Mouse (Mus musculus) G1E (cell line): ENCODE data around the gene Ceacam20. TPM values are rescaled to one million over a fixed set of nuclear protein-coding genes. Genes with fewer than 3 reads are reported as not detected.

Experiments used
- ATAC-seq: 2 replicates; pipeline ENCODE4 v1.8.0; 2016; ENCODE audit warnings: mild to moderate bottlenecking; ENCODE audit not compliant: insufficient number of reproducible peaks, poor library complexity, low FRiP score, severe bottlenecking; ENCODE audit errors: extremely low read depth
- DNase-seq: peaks from one replicate; pipeline ENCODE4 v3.0.0; 2012; ENCODE audit warnings: low spot score
- H3K27me3 ChIP-seq: 2 replicates; pipeline ENCODE4 v1.6.1; 2012; ENCODE audit warnings: mild to moderate bottlenecking, low read length, inconsistent platforms; ENCODE audit not compliant: insufficient read depth
- H3K36me3 ChIP-seq: replicated peaks from 2 replicates; pipeline ENCODE3; 2012; ENCODE audit warnings: mild to moderate bottlenecking, inconsistent platforms
- H3K4me1 ChIP-seq: 2 replicates; pipeline ENCODE4 v1.6.1; 2012; ENCODE audit warnings: low read depth, low read length, inconsistent platforms, mixed read lengths; ENCODE audit not compliant: insufficient read depth
- H3K4me3 ChIP-seq: 2 replicates; pipeline ENCODE4 v1.5.1; 2012; ENCODE audit warnings: low read depth, mild to moderate bottlenecking, inconsistent platforms, low read length, moderate library complexity, mixed read lengths
- H3K9me3 ChIP-seq: replicated peaks from 2 replicates; pipeline ENCODE4 v1.6.1; 2012; ENCODE audit warnings: inconsistent platforms
- GATA1 ChIP-seq: IDR thresholded peaks from 2 replicates; pipeline ENCODE4 v1.6.1; 2012; ENCODE audit warnings: borderline replicate concordance, low read length, inconsistent platforms, mixed read lengths
- GATA2 ChIP-seq: IDR thresholded peaks from 2 replicates; pipeline ENCODE4 v1.6.1; 2012; ENCODE audit warnings: low read depth, low read length, inconsistent platforms, borderline replicate concordance
- POLR2AphosphoS5 ChIP-seq: IDR thresholded peaks from 2 replicates; pipeline ENCODE4 v1.6.1; 2012; ENCODE audit warnings: low read depth, low read length, inconsistent platforms; ENCODE audit not compliant: insufficient replicate concordance
- TAL1 ChIP-seq: conservative IDR thresholded peaks from 2 replicates; pipeline ENCODE4 v1.6.1; 2012; ENCODE audit warnings: low read depth, low read length, inconsistent platforms, mixed read lengths
- polyA plus RNA-seq: library from polyadenylated mRNA; stranded (reverse); fragments of >175 nt; gene quantifications from 2 replicates; pipeline ENCODE4 v1.2.3, GENCODE M21; 2012
- total RNA-seq, 2 experiments: library from RNA; stranded (forward) in 1 of 2; stranded (reverse) in 1 of 2; fragments of 200-1000 nt in 1 of 2; fragments of >200 nt in 1 of 2; fragmentation: Nextera tagmentation in 1 of 2; gene quantifications; 2 replicates each; pipeline ENCODE4 v1.2.3; 2014 to 2017

Gene Ceacam20
- total and polyA plus RNA-seq, 3 experiments, result not detected

GRCm38 (mm10) chr7:20009987-20010386 is 44.8 kb downstream of the Ceacam20 start:
- H3K9me3 ChIP-seq, result no peaks in the 10 kb centered on the region
- ATAC-seq, result no peak
- TF ChIP-seq POLR2AphosphoS5 (no peak), GATA2 (no peak), TAL1 (no peak), GATA1 (no peak)
- H3K4me1 ChIP-seq, result no peaks in the 10 kb centered on the region
- no peak overlapping the region for H3K4me3 ChIP-seq
- H3K27me3 ChIP-seq, result no peaks in the 10 kb centered on the region
- no peak for DNase-seq
- H3K36me3 ChIP-seq, result no peaks in the 10 kb centered on the region

Other genes with a start within 250 kb of the Ceacam20 start
- 75.6 and 88.4 TPM in 2 replicates for gene Tomm40, start 250.0 kb upstream of the Ceacam20 start, total RNA-seq (2014; fragmentation: Nextera tagmentation)
- gene Tomm40, start 250.0 kb upstream of the Ceacam20 start, total RNA-seq (2017), result 49.1 and 56.9 TPM in 2 replicates
- gene Tomm40, start 250.0 kb upstream of the Ceacam20 start, polyA plus RNA-seq, result 377 and 386 TPM in 2 replicates
- 14.2 and 17.2 TPM in 2 replicates for gene Nectin2, start 214.9 kb upstream of the Ceacam20 start, total RNA-seq (2014; fragmentation: Nextera tagmentation)
- gene Nectin2, start 214.9 kb upstream of the Ceacam20 start, total RNA-seq (2017), result 9.7 and 11.4 TPM in 2 replicates
- 34.9 and 35.8 TPM in 2 replicates for gene Nectin2, start 214.9 kb upstream of the Ceacam20 start, polyA plus RNA-seq
- not detected in 2 replicates for gene Bcam, start 194.4 kb upstream of the Ceacam20 start, total RNA-seq (2014; fragmentation: Nextera tagmentation)
- 0.05 TPM in 1 of 2 replicates, not detected in the other for gene Bcam, start 194.4 kb upstream of the Ceacam20 start, total RNA-seq (2017)
- not detected in 2 replicates for gene Bcam, start 194.4 kb upstream of the Ceacam20 start, polyA plus RNA-seq
- gene Cblc, start 168.6 kb upstream of the Ceacam20 start, total RNA-seq (2014; fragmentation: Nextera tagmentation), result not detected in 2 replicates
- not detected in 2 replicates for gene Cblc, start 168.6 kb upstream of the Ceacam20 start, total RNA-seq (2017)
- not detected in 2 replicates for gene Cblc, start 168.6 kb upstream of the Ceacam20 start, polyA plus RNA-seq
- 2.7 TPM in 1 of 2 replicates, not detected in the other for gene Bcl3, start 142.6 kb upstream of the Ceacam20 start, total RNA-seq (2014; fragmentation: Nextera tagmentation)
- 0.71 and 1.1 TPM in 2 replicates for gene Bcl3, start 142.6 kb upstream of the Ceacam20 start, total RNA-seq (2017)
- 6.1 and 6.6 TPM in 2 replicates for gene Bcl3, start 142.6 kb upstream of the Ceacam20 start, polyA plus RNA-seq
- not detected in 2 replicates for gene Gm19345, start 113.4 kb upstream of the Ceacam20 start, total RNA-seq (2014; fragmentation: Nextera tagmentation)
- not detected in 2 replicates for gene Gm19345, start 113.4 kb upstream of the Ceacam20 start, total RNA-seq (2017)
- not detected in 2 replicates for gene Gm19345, start 113.4 kb upstream of the Ceacam20 start, polyA plus RNA-seq
- 1.7 and 4.1 TPM in 2 replicates for gene Ceacam16, start 104.1 kb upstream of the Ceacam20 start, total RNA-seq (2014; fragmentation: Nextera tagmentation)
- 2.3 and 2.8 TPM in 2 replicates for gene Ceacam16, start 104.1 kb upstream of the Ceacam20 start, total RNA-seq (2017)
- 2.2 and 3.2 TPM in 2 replicates for gene Ceacam16, start 104.1 kb upstream of the Ceacam20 start, polyA plus RNA-seq
- not detected in 2 replicates for gene Ceacam19, start 77.4 kb upstream of the Ceacam20 start, total RNA-seq (2014; fragmentation: Nextera tagmentation)
- gene Ceacam19, start 77.4 kb upstream of the Ceacam20 start, total RNA-seq (2017), result 0.05 TPM in 1 of 2 replicates, not detected in the other
- not detected in 2 replicates for gene Ceacam19, start 77.4 kb upstream of the Ceacam20 start, polyA plus RNA-seq
- gene Pvr, start 44.3 kb upstream of the Ceacam20 start, total RNA-seq (2014; fragmentation: Nextera tagmentation), result not detected in 2 replicates
- gene Pvr, start 44.3 kb upstream of the Ceacam20 start, total RNA-seq (2017), result 0.17 and 0.33 TPM in 2 replicates
- gene Pvr, start 44.3 kb upstream of the Ceacam20 start, polyA plus RNA-seq, result not detected in 2 replicates
- not detected in 2 replicates for gene Igsf23, start 14.7 kb upstream of the Ceacam20 start, total RNA-seq (2014; fragmentation: Nextera tagmentation)
- 0.11 TPM in 1 of 2 replicates, not detected in the other for gene Igsf23, start 14.7 kb upstream of the Ceacam20 start, total RNA-seq (2017)
- gene Igsf23, start 14.7 kb upstream of the Ceacam20 start, polyA plus RNA-seq, result not detected in 2 replicates
- not detected in 2 replicates for gene Nlrp9b, start 26.1 kb downstream of the Ceacam20 start, total RNA-seq (2014; fragmentation: Nextera tagmentation)
- gene Nlrp9b, start 26.1 kb downstream of the Ceacam20 start, total RNA-seq (2017), result 0.12 and 0.38 TPM in 2 replicates
- not detected in 2 replicates for gene Nlrp9b, start 26.1 kb downstream of the Ceacam20 start, polyA plus RNA-seq
- gene Vmn1r91, start 134.3 kb downstream of the Ceacam20 start, total RNA-seq (2014; fragmentation: Nextera tagmentation), result not detected in 2 replicates
- 0.05 and 0.06 TPM in 2 replicates for gene Vmn1r91, start 134.3 kb downstream of the Ceacam20 start, total RNA-seq (2017)
- not detected in 2 replicates for gene Vmn1r91, start 134.3 kb downstream of the Ceacam20 start, polyA plus RNA-seq
- gene Gm16442, start 157.2 kb downstream of the Ceacam20 start, total RNA-seq (2014; fragmentation: Nextera tagmentation), result not detected in 2 replicates
- 0.27 TPM in 1 of 2 replicates, not detected in the other for gene Gm16442, start 157.2 kb downstream of the Ceacam20 start, total RNA-seq (2017)
- not detected in 2 replicates for gene Gm16442, start 157.2 kb downstream of the Ceacam20 start, polyA plus RNA-seq
- gene Vmn1r93, start 173.7 kb downstream of the Ceacam20 start, total RNA-seq (2014; fragmentation: Nextera tagmentation), result not detected in 2 replicates
- not detected in 2 replicates for gene Vmn1r93, start 173.7 kb downstream of the Ceacam20 start, total RNA-seq (2017)
- not detected in 2 replicates for gene Vmn1r93, start 173.7 kb downstream of the Ceacam20 start, polyA plus RNA-seq
- not detected in 2 replicates for gene Vmn1r94, start 203.0 kb downstream of the Ceacam20 start, total RNA-seq (2014; fragmentation: Nextera tagmentation)
- gene Vmn1r94, start 203.0 kb downstream of the Ceacam20 start, total RNA-seq (2017), result not detected in 2 replicates
- not detected in 2 replicates for gene Vmn1r94, start 203.0 kb downstream of the Ceacam20 start, polyA plus RNA-seq
- not detected in 2 replicates for gene Vmn1r95, start 228.3 kb downstream of the Ceacam20 start, total RNA-seq (2014; fragmentation: Nextera tagmentation)
- 0.17 TPM in 1 of 2 replicates, not detected in the other for gene Vmn1r95, start 228.3 kb downstream of the Ceacam20 start, total RNA-seq (2017)
- gene Vmn1r95, start 228.3 kb downstream of the Ceacam20 start, polyA plus RNA-seq, result not detected in 2 replicates
- gene Gm6164, start 240.2 kb downstream of the Ceacam20 start, total RNA-seq (2014; fragmentation: Nextera tagmentation), result not detected in 2 replicates
- not detected in 2 replicates for gene Gm6164, start 240.2 kb downstream of the Ceacam20 start, total RNA-seq (2017)
- gene Gm6164, start 240.2 kb downstream of the Ceacam20 start, polyA plus RNA-seq, result not detected in 2 replicates